Mouse (Mus musculus) CH12.LX (cell line): ENCODE measurements around the gene Ppp1r26. TPM values are rescaled to one million over a fixed set of nuclear protein-coding genes. Genes with fewer than 3 reads are reported as not detected.

ENCODE experiments used
- DNase-seq: peaks from one replicate; pipeline ENCODE4 v3.0.0-alpha.2; 2013; ENCODE audit errors: extremely low read depth
- H3K27ac ChIP-seq: 2 replicates; pipeline ENCODE4 v1.5.1; 2012; ENCODE audit warnings: low read depth, mild to moderate bottlenecking, control low read depth, moderate library complexity; ENCODE audit not compliant: insufficient read depth
- H3K27me3 ChIP-seq: replicated peaks from 2 replicates; pipeline ENCODE3; 2012; ENCODE audit warnings: inconsistent platforms
- H3K36me3 ChIP-seq, 2 experiments: replicated peaks in 1 of 2; 2 replicates each; pipeline versions ENCODE3 to v1.6.1; 2012; ENCODE audit warnings: inconsistent platforms in 1 of 2, low read length in 1 of 2, mild to moderate bottlenecking in 1 of 2, mixed read lengths in 1 of 2, moderate library complexity in 1 of 2; ENCODE audit not compliant: control insufficient read depth in 1 of 2, insufficient read depth in 1 of 2
- H3K4me1 ChIP-seq, 2 experiments: 2 replicates each; pipeline ENCODE4 v1.6.1; 2012; ENCODE audit warnings: inconsistent platforms in 1 of 2, moderate library complexity in 1 of 2; ENCODE audit not compliant: insufficient read depth in 2 of 2, control insufficient read depth in 1 of 2
- H3K4me2 ChIP-seq: 2 replicates; pipeline ENCODE4 v1.6.1; 2012; ENCODE audit warnings: low read depth, mild to moderate bottlenecking, control low read depth; ENCODE audit not compliant: poor library complexity, insufficient read depth, severe bottlenecking
- H3K4me3 ChIP-seq, 3 experiments: fragments of 150-350 bp in 1 of 3; sonication (generic) in 1 of 3; replicated peaks in 1 of 3; 2 replicates each; pipeline versions ENCODE3 to v1.5.1; 2011 to 2012; ENCODE audit warnings: low read depth in 2 of 3, low read length in 2 of 3, mild to moderate bottlenecking in 2 of 3, moderate library complexity in 2 of 3, control low read depth in 1 of 3, improper control_type of control experiment in 1 of 3, inconsistent platforms in 1 of 3, mixed read lengths in 1 of 3; ENCODE audit not compliant: poor library complexity in 1 of 3
- H3K79me2 ChIP-seq: replicated peaks from 2 replicates; pipeline ENCODE4 v1.6.1; 2012; ENCODE audit warnings: mild to moderate bottlenecking, moderate library complexity; ENCODE audit not compliant: control insufficient read depth, poor library complexity, insufficient read depth, severe bottlenecking; ENCODE audit errors: extremely low read depth
- H3K9ac ChIP-seq: 2 replicates; pipeline ENCODE4 v1.6.1; 2012; ENCODE audit warnings: low read depth, mild to moderate bottlenecking, control low read depth, moderate library complexity; ENCODE audit not compliant: insufficient read depth
- H3K9me3 ChIP-seq: replicated peaks from 2 replicates; pipeline ENCODE3; 2012; ENCODE audit warnings: low read length, inconsistent platforms, mixed read lengths
- BHLHE40 ChIP-seq: IDR thresholded peaks from 2 replicates; pipeline ENCODE4 v1.6.1; 2011; ENCODE audit warnings: mild to moderate bottlenecking, low read depth, low read length, improper control_type of control experiment
- CTCF ChIP-seq, 2 experiments: IDR thresholded peaks in 1 of 2; conservative IDR thresholded peaks in 1 of 2; 2 replicates each; pipeline ENCODE4 v1.5.1; 2011 to 2012; ENCODE audit warnings: low read depth in 2 of 2, low read length in 2 of 2, improper control_type of control experiment in 1 of 2, inconsistent platforms in 1 of 2, mild to moderate bottlenecking in 1 of 2, moderate library complexity in 1 of 2
- E2F4 ChIP-seq: IDR thresholded peaks from 2 replicates; pipeline ENCODE4 v1.6.1; 2011; ENCODE audit warnings: low read depth, low read length, improper control_type of control experiment; ENCODE audit not compliant: insufficient replicate concordance
- GABPA ChIP-seq: IDR thresholded peaks from 2 replicates; pipeline ENCODE4 v1.6.1; 2012; ENCODE audit warnings: low read depth, low read length, improper control_type of control experiment, inconsistent platforms; ENCODE audit not compliant: insufficient replicate concordance
- JUND ChIP-seq: conservative IDR thresholded peaks from 2 replicates; pipeline ENCODE4 v1.6.1; 2011; ENCODE audit warnings: low read depth, low read length, improper control_type of control experiment
- KAT2A ChIP-seq: IDR thresholded peaks from 2 replicates; pipeline ENCODE4 v1.6.1; 2012; ENCODE audit warnings: low read length, improper control_type of control experiment, inconsistent platforms; ENCODE audit not compliant: insufficient replicate concordance
- MAFK ChIP-seq: IDR thresholded peaks from 2 replicates; pipeline ENCODE4 v1.6.1; 2011; ENCODE audit warnings: low read length, improper control_type of control experiment; ENCODE audit not compliant: insufficient replicate concordance
- MAX ChIP-seq: IDR thresholded peaks from 2 replicates; pipeline ENCODE4 v1.6.1; 2011; ENCODE audit warnings: low read length, improper control_type of control experiment
- MAZ ChIP-seq: IDR thresholded peaks from 2 replicates; pipeline ENCODE4 v1.6.1; 2012; ENCODE audit warnings: low read depth, mild to moderate bottlenecking, inconsistent platforms, low read length, improper control_type of control experiment, moderate library complexity
- MEF2A ChIP-seq: IDR thresholded peaks from 2 replicates; pipeline ENCODE4 v1.6.1; 2014; ENCODE audit warnings: low read depth, mild to moderate bottlenecking, inconsistent platforms, low read length, improper control_type of control experiment, borderline replicate concordance
- MXI1 ChIP-seq: IDR thresholded peaks from 2 replicates; pipeline ENCODE4 v1.6.1; 2011; ENCODE audit warnings: mild to moderate bottlenecking, low read depth, low read length, improper control_type of control experiment
- MYC ChIP-seq: IDR thresholded peaks from 2 replicates; pipeline ENCODE4 v1.6.1; 2011; ENCODE audit warnings: low read depth, mild to moderate bottlenecking, improper control_type of control experiment, low read length
- NELFE ChIP-seq: IDR thresholded peaks from 2 replicates; pipeline ENCODE4 v1.6.1; 2011; ENCODE audit warnings: low read depth, low read length, improper control_type of control experiment
- POLR2A ChIP-seq: IDR thresholded peaks from 2 replicates; pipeline ENCODE4 v1.6.1; 2011; ENCODE audit warnings: low read depth, mild to moderate bottlenecking, improper control_type of control experiment, low read length
- POLR2AphosphoS2 ChIP-seq: IDR thresholded peaks from 2 replicates; pipeline ENCODE4 v1.6.1; 2011; ENCODE audit warnings: low read depth, low read length, improper control_type of control experiment
- RCOR1 ChIP-seq: conservative IDR thresholded peaks from 2 replicates; pipeline ENCODE4 v1.6.1; 2012; ENCODE audit warnings: low read depth, mild to moderate bottlenecking, inconsistent platforms, low read length, improper control_type of control experiment
- TBP ChIP-seq: conservative IDR thresholded peaks from 2 replicates; pipeline ENCODE4 v1.6.1; 2011; ENCODE audit warnings: low read depth, low read length, improper control_type of control experiment
- USF1 ChIP-seq: IDR thresholded peaks from 2 replicates; pipeline ENCODE4 v1.6.1; 2014; ENCODE audit warnings: low read depth, mild to moderate bottlenecking, inconsistent platforms, low read length, improper control_type of control experiment
- ZC3H11A ChIP-seq: IDR thresholded peaks from 2 replicates; pipeline ENCODE4 v1.6.1; 2012; ENCODE audit warnings: low read depth, mild to moderate bottlenecking, inconsistent platforms, low read length, improper control_type of control experiment
- ZKSCAN1 ChIP-seq: IDR thresholded peaks from 2 replicates; pipeline ENCODE4 v1.6.1; 2012; ENCODE audit warnings: low read depth, inconsistent platforms, low read length, improper control_type of control experiment, borderline replicate concordance
- ZMIZ1 ChIP-seq: IDR thresholded peaks from 2 replicates; pipeline ENCODE4 v1.6.1; 2012; ENCODE audit warnings: low read depth, mild to moderate bottlenecking, inconsistent platforms, low read length, improper control_type of control experiment
- ZNF384 ChIP-seq: IDR thresholded peaks from 2 replicates; pipeline ENCODE4 v1.6.1; 2012; ENCODE audit warnings: low read depth, low read length, improper control_type of control experiment, inconsistent platforms
- dilution Hi-C: fragments of 300-500 bp; cut with MboI; formaldehyde crosslinking; loops from 2 replicates; pipeline ENCODE4 v1.14.3; 2020; ENCODE audit warnings: low sequenced_read_pairs; ENCODE audit not compliant: extremely low pct_unique_long_range_greater_than_20kb, extremely low pct_ligation_motif_present
- in situ Hi-C: fragments of 300-500 bp; cut with MboI; formaldehyde crosslinking; loops from 3 replicates; pipeline ENCODE4 v1.14.3; 2019; ENCODE audit warnings: low sequenced_read_pairs, low pct_ligation_motif_present, low pct_unique_long_range_greater_than_20kb, mixed read lengths
- polyA plus RNA-seq: library from polyadenylated mRNA; unstranded; fragments of >175 nt; gene quantifications from 2 replicates; pipeline ENCODE4 v1.2.1, GENCODE M21; 2012; ENCODE audit warnings: low read depth; ENCODE audit not compliant: insufficient read length
- total RNA-seq, 2 experiments: library from RNA; depleted of rRNA; stranded (reverse); fragments of 300-350 nt in 1 of 2; fragments of >200 nt in 1 of 2; gene quantifications; 2 replicates each; pipeline ENCODE4 v1.2.3; 2012 to 2014

Gene Ppp1r26
- total and polyA plus RNA-seq, 3 experiments = 0.77 TPM; not detected in 2

GRCm38 (mm10) chr2:28497561-28497960 lies 51.0 kb downstream of the Ppp1r26 start:
- H3K79me2 ChIP-seq = no peaks in the 10 kb centered on the region
- dilution Hi-C loops = no loop called here
- no peak overlapping the region for H3K27ac ChIP-seq
- no peak overlapping the region for H3K9ac ChIP-seq
- peaks cover 0 to 15% of the 10 kb centered on the region in 2 experiments; a peak in 2 of 4 replicates for H3K4me1 ChIP-seq
- no peak overlapping the region for H3K4me3 ChIP-seq
- no peak for TF ChIP-seq USF1
- no peak for TF ChIP-seq ZC3H11A
- no peak for TF ChIP-seq KAT2A
- no peak for TF ChIP-seq TBP
- no peak for DNase-seq
- no peaks in the 10 kb centered on the region for H3K36me3 ChIP-seq
- H3K4me2 ChIP-seq = no peak overlapping the region
- peaks cover 4% of the 10 kb centered on the region for H3K9me3 ChIP-seq
- H3K27me3 ChIP-seq = peaks cover 51% of the 10 kb centered on the region
- in situ Hi-C loops = no loop called here

DNA sequence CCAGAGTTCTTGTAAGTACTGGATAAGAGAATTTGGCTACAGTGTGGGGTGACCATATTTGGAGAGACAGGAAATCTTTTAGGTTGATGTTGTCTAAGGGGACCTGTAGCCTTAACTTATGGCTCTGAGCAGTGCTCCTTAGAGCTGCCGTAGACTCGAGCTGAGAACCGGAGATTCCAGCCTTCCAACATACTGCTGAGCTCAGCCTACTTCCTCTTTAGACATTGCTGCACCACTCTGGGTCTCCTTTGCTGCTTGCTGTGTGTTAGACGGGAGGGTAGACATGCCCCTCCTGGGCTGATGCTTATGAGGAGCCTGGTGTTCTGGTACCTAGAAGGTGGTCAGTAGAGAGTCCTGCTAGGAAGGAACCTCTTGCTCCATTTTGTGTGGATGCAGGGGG lies 51.8 kb downstream of the Ppp1r26 start:
- no peaks in the 10 kb centered on the region for H3K36me3 ChIP-seq
- dilution Hi-C loops = no loop called here
- in situ Hi-C loops = no loop called here

GRCm38 (mm10) chr2:28502987-28503386 lies 56.4 kb downstream of the Ppp1r26 start:
- no peaks in the 10 kb centered on the region for H3K36me3 ChIP-seq
- H3K4me2 ChIP-seq = no peak overlapping the region
- H3K9ac ChIP-seq = no peak overlapping the region
- peaks cover 78% of the 10 kb centered on the region for H3K27me3 ChIP-seq
- in situ Hi-C loops = no loop called here
- H3K9me3 ChIP-seq = no peaks in the 10 kb centered on the region
- peaks cover 0 to 4% of the 10 kb centered on the region in 2 experiments; a peak in 3 of 4 replicates for H3K4me1 ChIP-seq
- DNase-seq = no peak
- dilution Hi-C loops = no loop called here
- no peaks in the 10 kb centered on the region for H3K79me2 ChIP-seq
- no peak overlapping the region for H3K4me3 ChIP-seq
- no peak overlapping the region for H3K27ac ChIP-seq
- TF ChIP-seq ZC3H11A (no peak), MAZ (no peak), MXI1 (no peak), MAFK (no peak), MYC (no peak)

More for the DNA sequence above, 51.8 kb downstream of the Ppp1r26 start:
- H3K4me3 ChIP-seq = no peak overlapping the region
- no peak overlapping the region for H3K9ac ChIP-seq
- TF ChIP-seq MAX = no peak
- no peak for TF ChIP-seq MAFK
- TF ChIP-seq MEF2A = no peak
- no peak for TF ChIP-seq POLR2A
- no peak for TF ChIP-seq ZC3H11A
- TF ChIP-seq ZKSCAN1 = no peak
- no peak for TF ChIP-seq JUND
- no peak for TF ChIP-seq ZNF384
- TF ChIP-seq POLR2AphosphoS2 = no peak
- no peak for TF ChIP-seq CTCF (conservative IDR thresholded peaks at IDR 0.05 in 1 of 2, IDR thresholded peaks at IDR 0.05 in 1 of 2; ENCODE audit: low read depth in 2 of 2, low read length in 2 of 2)
- no peak for TF ChIP-seq KAT2A
- TF ChIP-seq BHLHE40 = no peak
- no peak for TF ChIP-seq RCOR1
- TF ChIP-seq NELFE = no peak
- no peak for TF ChIP-seq GABPA
- no peak for TF ChIP-seq ZMIZ1
- TF ChIP-seq USF1 = no peak
- TF ChIP-seq TBP = no peak
- TF ChIP-seq E2F4 = no peak
- no peak for TF ChIP-seq MAZ
- no peak overlapping the region for H3K4me2 ChIP-seq
- H3K4me1 ChIP-seq = peaks cover 0 to 15% of the 10 kb centered on the region in 2 experiments; a peak in 3 of 4 replicates
- no peak overlapping the region for H3K27ac ChIP-seq
- no peak for DNase-seq
- no peaks in the 10 kb centered on the region for H3K79me2 ChIP-seq
- H3K9me3 ChIP-seq = peaks cover 3% of the 10 kb centered on the region
- peaks cover 60% of the 10 kb centered on the region for H3K27me3 ChIP-seq
